Mouse (Mus musculus) kidney, postnatal 36 days (tissue): ENCODE data around the gene Lama2.
A peak's percentile ranks its signal among the peaks of the same experiment; 100 is the strongest.

Experiments
- DNase-seq, 2 experiments: peaks; one replicate each; pipeline ENCODE4 v3.0.0; 2021 to 2022; ENCODE audit warnings: mixed read lengths in 2 of 2

Lama2 gene

GRCm38 (mm10) chr10:27619658-27620057, at the start of gene Lama2:
Lama2 (minus strand) TSS chr10:27619758.
- no peak for DNase-seq

GRCm38 (mm10) chr10:27664391-27664790, 44.8 kb upstream of the Lama2 start:
- no peak for DNase-seq

DNA sequence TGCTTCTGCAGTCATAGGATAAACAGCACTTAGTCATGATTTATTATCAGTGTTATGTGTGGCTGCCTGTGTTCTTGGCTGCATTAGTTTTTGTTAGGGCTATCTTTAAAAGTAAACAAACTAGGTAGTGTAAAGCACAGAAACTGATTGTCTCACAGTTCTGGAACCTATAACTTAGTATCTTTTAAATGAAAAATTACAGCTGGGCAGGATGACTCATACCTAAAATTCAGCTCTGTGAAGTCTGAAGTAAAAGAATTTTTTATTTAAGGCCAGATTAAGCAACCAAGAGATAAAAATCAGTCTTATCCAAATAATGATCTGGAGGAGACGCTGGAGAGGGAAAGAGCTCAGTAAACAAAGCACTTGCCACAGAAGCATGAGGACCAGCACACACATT, 43.8 kb upstream of the Lama2 start:
- DNase-seq: no peak

DNA sequence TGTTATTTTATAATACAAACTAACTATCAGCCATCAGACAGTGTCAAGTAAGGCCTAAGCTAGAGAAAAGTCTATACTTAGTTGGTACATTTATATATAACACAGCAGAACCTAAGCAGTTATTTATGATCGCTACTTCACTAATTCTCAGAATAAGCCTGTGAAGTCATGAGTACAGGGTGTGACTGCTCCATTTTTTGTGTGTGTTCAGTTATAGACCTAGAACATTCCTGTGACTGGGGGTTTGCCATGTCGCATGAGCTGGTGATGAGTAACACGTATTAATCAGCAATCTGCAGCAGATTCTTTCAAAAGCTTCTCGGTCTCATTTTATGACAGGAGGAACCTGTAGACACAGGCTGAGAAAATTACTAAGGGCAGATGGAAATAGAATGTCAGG, 34.6 kb upstream of the Lama2 start:
- DNase-seq: no peak

- peak in 1 of 2 experiments; percentile 1 for DNase-seq
Measured at GRCm38 (mm10) chr10:27652694-27653335, 33.3 kb upstream of the Lama2 start.

- DNase-seq: no peak
Measured at GRCm38 (mm10) chr10:27635721-27636120, 16.2 kb upstream of the Lama2 start.

DNA sequence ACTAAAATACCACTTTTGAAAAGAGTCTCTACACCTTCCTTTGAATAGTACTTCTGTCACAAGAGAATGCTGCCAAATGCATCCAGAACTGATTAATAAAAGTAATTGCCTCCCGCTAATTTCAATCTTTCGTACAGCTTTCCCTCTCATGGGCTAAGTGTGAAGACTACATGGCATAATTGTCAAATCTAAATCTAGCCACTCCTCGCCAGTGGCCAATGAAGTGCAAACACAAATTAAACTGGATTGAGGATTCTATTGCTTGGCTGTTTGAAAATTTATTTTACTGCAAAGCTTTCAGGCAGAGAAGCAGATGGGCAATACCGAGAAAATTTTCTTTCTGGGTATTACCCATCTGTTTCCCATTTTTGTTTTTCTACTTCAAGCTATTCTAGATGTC, 11.4 kb upstream of the Lama2 start:
- no peak for DNase-seq

DNA sequence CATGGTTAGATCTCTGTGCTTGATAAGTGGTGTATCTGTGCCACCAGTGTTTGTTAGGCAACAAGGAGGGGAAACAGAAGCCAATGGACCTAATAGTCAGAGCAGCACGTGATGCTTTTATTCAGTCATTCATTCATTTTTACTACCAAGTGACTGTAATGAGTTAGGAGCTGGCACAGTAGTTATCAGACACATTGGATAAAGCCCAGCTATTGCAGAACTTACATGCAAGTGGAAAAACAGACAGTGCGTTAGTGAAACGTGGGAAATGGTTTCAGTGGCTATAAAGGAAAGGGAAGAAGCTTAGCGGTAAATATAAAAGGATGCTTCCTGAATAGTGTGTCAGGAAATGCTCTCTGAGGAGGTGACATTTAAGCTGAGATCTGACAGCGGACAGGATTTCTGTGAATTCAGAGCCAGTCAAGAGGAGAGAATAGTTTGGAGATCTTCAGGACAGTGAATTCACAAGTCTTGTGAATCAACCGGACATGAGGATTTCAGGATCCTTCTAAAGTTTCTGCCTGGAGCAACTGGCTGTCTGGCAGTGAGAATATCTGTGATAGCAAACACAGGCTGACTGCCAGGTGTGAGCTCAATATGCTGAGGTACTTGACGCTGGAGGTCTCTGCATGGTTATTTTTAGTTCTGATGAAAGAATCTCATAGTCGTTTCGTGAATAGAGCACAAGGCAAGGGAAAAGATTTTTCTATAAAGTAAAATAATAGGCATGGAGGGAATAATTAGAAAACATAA, 2.3 kb upstream of the Lama2 start:
- no peak for DNase-seq

GRCm38 (mm10) chr10:27617522-27618020, 2.0 kb downstream of the Lama2 start:
- no peak for DNase-seq

DNA sequence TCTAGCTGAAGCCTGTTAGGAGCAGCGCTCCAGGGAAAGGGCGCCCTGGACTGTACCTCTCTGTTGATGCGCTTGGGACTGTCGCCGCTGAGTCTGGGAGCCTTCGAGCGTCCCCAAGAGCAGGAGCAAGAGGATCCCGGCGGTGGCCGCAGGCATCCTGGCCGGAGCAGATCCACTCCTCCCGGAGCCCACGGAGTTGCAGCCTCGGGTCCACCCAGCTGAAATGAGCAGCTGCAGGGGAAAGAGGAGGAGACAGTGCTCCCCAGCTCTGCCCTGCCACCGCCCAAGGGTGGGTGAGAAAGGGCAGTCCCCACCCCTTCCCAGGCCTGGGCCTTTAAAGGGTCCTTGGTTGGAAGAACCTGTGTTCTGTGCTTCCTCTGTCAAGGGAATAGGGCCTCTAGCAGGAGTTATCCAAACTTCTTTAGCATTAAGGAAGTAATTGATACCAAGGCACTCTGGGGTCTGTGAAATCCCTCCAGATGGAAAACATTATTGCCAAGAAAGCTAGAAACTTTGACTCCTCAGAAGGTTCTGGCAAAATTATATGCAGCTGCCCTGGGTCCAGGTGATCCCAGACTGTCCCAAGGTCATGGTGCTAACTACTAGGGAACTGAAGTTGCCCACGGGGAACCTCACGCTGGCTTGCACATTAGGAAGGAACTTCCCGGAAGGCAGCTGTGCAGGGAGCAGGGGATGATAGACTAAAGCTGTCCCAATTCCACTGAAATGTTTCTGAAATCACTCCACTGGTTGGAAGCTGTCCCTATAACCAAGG, 2.7 kb downstream of the Lama2 start:
- peak; percentile 10 to 21 for DNase-seq

DNA sequence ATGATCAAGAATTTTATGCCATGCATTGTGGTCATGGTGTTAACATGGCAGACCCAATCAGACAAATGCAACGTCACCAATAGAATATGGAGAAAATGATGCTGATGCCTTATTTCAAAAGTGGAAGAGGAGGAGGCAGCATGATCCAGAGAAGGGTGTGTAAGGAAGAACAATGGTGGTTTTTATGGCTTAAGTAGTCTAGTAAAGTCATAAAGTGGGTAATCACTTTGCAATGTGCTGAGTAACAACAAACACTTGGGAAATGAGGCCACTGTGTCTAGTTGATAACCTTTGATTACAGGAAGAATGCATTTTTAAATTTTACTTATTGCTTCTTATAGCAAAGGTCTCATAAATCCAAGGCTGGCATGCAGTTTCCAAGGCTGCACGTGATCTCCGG, 23.9 kb downstream of the Lama2 start:
- DNase-seq: no peak

DNA sequence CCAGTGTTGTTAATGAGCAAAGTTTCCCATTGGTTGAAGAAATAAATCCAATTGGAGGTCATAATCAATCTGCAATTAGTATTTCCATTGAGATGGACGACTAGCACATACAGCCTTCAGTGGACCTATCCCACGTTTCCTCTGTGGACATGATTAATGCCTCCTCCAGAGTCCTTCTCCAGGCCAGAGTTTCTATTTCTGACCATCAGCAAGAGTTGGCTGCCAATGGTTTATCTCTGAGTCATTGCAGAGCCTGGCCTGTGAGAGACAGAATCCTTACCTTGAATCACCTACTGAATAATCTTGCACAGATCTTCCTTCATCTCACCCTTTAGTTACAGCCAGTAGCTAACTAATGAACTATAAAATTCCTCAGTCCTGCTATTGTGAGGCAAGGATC, 86.3 kb downstream of the Lama2 start:
- no peak for DNase-seq

DNA sequence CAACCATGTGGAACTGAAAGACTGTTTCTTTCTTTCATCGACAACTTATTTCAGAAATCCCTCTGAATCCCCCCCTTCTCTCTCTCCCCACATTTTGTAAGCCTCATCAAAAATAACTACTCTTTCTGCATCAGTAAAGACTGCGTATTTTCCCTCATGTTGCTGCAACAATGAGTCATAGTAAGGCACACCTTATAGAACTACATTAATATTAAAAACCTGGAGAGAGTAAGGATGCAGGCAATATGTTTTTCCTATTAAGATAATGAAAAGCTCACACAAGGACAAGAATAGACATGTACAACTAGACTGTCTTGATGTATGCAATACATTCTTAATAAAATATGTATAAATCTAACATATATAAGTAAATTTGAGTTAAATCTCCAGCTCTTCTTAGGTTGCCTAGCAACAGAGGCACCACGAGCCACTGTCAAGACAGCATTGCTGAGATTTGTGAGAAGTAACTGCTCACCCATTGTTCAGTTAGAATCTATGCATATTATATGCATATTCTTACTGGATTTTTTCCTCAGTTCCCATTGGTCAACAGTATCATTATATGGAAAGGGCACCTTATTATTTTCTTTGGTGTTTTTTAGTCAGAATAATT, 110.6 kb downstream of the Lama2 start:
- DNase-seq: no peak

DNA sequence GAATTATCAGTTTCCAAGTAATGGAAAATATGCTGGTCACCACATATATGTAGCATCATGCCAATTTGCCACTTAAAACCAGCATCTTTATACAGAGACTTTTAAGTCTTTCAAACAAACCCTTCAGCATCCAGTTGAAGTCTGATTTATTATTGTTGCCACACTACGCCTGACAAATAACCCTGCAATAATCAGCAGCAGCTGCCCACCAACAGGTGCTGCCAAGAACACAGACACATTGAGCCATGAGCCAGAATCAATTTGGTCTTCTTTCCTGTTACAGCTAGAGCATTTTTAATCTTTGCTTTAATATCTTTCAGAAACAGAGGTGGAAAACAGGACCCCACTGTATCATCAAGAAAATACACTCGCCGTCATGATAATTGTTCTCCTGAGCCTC, 118.7 kb downstream of the Lama2 start:
- no peak for DNase-seq

DNA sequence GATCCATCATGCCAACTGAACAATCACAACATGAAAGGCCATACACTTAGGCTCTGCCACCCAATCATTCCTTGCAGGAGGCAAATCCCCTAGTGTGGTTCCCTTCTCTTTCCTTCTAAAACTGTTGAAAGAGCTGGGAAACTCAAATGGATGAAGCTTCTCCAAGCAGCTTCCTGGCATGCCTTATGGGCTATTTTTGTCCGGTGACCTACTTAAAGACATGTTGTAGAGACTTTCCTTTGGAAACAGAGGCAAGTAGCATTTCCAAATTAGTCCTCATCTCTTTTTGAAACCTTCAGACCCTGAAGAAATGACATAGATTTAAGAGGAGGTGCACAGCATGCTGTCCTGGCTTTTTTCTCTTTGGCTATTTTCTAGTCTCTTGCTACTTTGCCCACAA, 131.1 kb downstream of the Lama2 start:
- DNase-seq: no peak

GRCm38 (mm10) chr10:27484041-27484440, 135.5 kb downstream of the Lama2 start:
- no peak for DNase-seq

- DNase-seq: no peak
Measured at GRCm38 (mm10) chr10:27475540-27475939, 144.0 kb downstream of the Lama2 start.

GRCm38 (mm10) chr10:27468274-27468673, 151.3 kb downstream of the Lama2 start:
- DNase-seq: no peak

DNA sequence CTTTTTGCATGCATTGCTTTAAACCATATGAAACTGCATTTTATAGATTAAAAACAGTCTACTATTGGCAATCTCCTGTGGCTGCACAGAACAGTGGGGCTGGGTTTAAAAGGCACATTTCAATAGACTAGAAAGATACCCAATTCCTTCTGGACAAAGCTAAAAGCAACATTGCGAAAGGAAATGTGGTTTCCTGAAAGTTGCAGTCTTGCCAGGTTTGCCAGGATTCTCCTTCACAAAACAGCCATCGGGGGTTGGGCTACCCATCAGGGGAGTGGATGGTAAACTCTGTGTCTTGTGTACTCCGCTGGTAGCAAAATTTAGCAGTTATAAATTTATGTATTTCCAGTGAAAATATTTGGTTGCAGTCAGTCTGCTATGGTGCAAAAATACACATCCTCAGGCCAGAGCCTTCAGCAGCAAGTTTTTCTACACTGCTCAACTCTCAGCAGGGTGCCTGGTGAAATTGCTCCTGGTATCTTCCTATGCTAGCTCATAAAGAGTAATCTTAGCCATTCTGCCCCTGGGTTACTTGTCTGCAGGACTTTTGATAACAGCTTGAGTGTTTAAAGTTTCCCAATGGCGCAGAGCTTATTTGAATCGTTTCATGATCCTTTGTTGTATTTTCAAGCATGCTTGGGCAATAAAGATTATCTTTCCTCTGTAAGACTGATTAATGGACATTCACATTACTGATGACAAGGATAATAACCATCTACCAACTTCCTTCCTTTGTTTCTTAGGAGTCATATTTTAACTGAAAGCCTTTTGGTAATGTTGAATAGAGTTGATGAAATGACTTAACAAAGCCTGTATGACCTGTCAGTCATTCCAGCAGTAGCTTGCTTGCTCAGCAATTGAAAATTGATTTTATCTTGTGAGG, 205.7 kb downstream of the Lama2 start:
- no peak for DNase-seq

DNA sequence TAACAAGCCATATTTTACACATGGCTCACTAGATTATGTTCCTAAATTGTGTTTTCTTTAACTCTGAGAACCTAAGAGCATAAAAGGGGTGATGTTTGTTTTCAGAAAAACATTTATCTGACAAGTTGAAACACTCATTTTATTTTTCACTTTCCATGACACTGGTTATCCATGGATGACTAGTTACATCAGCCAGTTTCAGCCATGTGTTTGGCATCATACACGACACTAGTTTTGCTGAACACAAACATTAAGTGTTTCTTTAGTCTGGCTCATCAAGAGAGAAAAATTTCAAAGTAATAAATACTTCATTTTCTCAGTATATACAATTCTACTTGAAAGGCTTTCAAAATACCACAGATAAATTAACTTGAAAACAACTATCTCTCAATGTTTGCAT, 228.8 kb downstream of the Lama2 start:
- no peak for DNase-seq

DNA sequence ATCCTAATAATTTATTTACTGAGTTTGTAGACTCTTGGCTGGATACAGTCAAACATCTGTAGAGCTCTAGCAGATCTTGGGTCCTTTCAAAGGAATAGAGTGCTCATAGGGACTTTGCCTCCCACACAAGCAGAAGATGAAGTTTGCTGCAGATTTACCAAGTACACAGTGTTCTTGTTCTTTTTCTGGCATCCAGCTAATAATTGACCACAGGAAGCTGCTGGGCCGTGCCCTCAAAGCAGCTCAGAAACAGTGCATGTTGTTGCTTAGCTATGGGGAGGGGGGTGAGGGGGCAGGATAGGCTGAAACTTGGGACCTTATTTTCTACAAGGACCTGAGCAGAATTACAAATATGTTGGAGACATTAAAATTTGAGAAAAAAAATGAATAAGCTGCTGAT, 232.0 kb downstream of the Lama2 start:
- DNase-seq: peak; percentile 62 to 90

GRCm38 (mm10) chr10:27384636-27385035, 234.9 kb downstream of the Lama2 start:
- DNase-seq: no peak
